Mouse (Mus musculus) adrenal gland, adult 2 months (tissue): ENCODE results near the gene Cyth3. TPM values are rescaled to one million over a fixed set of nuclear protein-coding genes. Genes with fewer than 3 reads are reported as not detected.

Experiments
- DNase-seq: peaks from one replicate; pipeline ENCODE4 v3.0.0; 2021
- polyA plus RNA-seq: library from polyadenylated mRNA; depleted of rRNA; stranded (reverse); fragments of >200 nt; gene quantifications from 2 replicates; pipeline ENCODE4 v1.2.3, GENCODE M21; 2012
- total RNA-seq, 2 experiments: library from RNA; stranded (reverse); gene quantifications; 2 replicates each; pipeline ENCODE4 v1.2.3; 2021

The Cyth3 gene
- total and polyA plus RNA-seq, 3 experiments, result 78.7 to 164 (median 119) TPM

DNA sequence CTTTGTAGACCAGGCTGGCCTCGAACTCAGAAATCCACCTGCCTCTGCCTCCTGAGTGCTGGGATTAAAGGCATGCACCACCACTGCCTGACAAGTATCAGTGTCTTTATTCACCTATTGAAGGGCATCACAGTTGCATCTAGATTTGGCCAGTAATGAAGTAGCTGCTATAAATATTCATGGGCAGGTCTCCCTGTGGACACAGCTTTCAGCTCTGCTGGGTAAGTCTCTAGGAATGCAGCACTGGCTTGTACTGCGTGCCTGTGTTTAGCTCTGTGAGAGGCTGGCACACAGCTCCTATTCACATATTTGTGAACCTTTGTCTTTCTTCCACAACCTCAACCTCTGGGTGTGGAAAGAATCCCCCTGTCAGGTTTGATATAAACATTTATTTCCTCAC lies 46.6 kb downstream of the Cyth3 start:
- DNase-seq, result peak; percentile 48

DNA sequence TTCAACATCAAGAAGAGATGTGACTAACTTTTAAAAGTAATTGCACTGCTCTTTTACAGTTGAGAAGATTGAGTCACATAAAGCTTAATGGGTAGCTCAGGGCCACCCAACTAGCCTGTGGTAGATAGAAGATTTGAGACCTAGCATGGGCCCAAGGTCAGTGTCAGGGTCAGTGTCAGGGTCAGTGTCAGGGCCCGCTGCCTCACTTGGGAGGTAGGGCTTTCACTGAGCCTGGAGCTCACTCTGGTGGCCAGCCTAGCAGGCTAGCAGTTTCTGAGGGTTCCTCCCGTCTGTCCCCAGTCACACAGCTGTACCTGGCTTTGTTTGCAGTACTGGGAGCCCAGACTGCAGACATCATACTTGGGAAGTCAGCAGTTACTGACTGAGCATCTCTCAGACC lies 47.1 kb downstream of the Cyth3 start:
- peak; percentile 84 for DNase-seq

DNA sequence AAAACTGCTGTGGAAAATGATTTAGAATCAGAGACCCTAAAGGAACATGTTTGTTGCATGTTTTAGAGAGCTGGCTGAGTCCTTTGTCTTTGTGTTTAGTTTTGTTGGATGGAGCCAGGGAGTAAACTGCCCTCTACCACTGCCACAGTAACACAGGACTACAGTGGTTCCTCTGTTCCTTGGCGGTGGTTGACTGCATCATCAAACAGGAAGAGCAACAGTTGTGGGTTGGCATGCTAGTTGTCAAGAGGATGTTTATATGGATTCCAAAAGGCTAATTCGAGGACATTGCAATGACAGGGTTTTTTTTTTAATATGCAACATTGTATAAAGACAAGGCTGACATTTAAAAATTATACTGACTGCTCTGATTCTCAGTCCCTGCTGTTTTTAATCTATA lies 47.6 kb downstream of the Cyth3 start:
- DNase-seq, result no peak

DNA sequence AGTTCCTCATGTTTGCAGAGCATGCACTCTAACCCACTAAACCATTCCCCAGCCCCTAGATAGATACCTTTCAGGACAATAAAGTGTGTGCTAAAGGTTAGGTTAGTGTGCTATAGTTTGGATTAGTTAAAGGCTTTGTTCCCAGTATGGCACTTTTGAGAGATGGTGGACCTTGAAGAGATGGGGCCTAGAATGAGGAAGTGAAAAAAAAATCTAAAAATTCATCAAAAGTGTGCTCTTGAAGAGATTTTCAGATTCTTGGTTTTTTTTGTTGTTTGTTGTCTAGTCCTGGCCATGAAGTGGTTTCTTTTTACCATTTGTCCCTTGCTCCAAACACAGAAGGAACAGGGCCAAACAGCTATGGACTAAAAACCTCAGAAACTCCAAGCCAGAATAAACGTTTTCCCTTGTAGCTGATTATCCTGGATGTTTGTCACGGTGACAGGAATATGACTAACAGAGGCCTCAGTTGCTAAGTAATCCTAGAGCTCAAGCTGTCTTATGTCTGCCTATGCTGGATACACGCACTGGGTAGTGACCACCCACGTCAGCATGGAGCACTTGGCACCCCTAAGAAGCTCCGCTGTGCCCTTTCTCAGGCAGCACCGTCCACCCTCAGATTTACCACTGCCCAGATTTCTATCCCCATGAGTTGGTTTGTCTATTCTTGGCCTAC lies 48.6 kb downstream of the Cyth3 start:
- peak; percentile 35 for DNase-seq

DNA sequence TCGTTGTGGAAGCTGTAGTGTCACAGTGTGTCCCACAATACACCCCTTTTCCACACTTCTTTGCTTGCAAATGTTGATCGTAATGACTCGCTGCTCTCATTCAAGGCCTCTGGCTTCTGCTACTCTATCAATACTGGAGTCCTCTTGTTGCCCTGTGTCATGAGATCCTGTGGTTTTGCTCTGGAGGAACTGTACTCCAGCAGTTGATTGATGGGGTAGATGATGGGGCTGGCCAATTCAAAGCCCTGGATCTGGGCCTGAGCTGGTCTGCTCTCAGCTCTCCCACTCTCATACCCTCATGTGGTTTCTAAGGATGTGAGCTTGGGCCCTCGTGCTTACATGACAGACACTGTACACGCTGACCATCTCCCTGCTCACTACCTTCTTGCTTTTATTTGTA lies 52.3 kb downstream of the Cyth3 start:
- DNase-seq, result peak; percentile 68

DNA sequence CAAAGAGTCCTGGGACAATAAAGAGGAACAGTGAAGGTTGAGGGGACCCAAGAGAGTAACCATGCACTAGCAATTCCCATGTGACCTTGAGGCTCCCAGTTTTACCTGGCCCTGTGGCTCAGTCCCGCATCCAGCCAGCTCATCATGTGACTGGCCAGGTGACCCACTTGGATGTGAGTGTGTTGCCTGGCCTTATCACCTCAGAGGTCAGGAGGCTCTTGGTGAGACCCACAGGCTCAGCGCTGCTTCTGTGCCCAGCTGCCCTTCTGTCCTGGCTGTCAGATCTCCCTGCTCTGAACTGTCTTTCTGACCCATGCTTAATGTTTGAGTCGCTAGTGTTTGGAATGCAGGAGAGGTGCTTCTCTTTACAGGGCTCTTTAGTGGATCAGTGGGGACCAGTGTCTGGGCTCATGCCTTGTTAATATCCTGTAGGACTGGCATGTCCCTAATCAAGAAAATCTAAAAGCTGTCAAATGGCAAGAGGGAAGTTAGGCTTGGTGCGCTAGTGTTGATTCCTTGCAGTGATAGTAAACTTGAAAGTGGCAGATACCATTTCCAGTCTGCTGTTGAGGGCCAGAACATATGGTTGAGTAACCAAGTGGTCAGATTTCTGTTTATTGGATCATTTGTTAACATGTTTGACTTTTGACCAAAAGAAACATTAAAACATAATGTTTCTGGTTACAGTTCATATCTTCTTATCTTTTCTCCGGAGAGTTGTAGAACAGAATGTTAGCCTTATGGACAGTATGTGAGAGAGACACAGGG lies 54.2 kb downstream of the Cyth3 start:
- DNase-seq, result no peak

DNA sequence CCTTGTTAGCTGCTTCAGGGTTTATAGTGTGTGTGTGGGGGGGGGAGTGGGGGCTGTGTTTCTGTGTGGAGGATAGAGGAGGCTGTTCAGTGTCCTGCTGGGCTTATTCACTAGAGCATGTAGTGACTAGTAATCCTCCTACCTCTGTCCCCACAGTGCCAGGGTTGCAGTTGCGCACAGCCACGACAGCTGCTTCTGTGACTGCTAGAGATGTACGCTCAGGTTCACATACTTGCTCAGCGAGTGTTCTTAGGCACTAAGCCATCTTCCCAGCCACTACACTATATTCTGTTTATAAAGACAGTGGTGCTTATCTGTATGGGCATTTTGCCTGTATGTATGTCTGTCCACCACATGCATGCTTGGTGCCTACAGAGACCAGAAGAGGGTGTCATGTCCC lies 55.1 kb downstream of the Cyth3 start:
- DNase-seq, result no peak

DNA sequence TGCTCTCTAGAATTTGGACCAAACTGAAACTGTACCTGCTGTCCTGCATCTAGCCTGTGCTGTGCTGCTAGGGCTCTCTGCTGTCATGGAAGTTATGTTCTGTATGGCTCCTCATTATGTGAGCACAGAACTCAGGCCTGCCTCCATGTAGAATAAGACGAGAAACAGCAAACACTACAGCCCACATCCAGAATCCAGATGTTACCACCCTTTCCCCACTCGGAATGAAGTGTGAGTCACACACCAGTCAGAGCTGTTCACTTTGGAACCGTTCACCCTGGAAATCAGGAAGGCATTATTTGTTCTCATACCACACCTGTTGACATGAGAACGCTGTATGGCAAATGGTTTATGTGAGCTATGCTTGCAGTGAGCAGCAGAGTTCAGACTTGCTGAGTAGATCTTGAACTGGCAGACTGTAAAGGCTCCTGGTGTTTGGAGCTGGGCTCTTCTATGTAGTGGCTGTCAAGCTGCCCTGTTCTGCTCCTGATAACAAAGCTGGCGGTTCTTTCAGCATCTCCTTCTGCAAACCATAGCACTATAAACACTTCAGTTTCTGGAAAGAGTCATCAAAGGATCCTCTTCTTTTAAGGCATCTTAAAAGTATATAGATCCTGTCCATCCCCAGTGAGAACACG lies 56.5 kb downstream of the Cyth3 start:
- peak; percentile 56 for DNase-seq

DNA sequence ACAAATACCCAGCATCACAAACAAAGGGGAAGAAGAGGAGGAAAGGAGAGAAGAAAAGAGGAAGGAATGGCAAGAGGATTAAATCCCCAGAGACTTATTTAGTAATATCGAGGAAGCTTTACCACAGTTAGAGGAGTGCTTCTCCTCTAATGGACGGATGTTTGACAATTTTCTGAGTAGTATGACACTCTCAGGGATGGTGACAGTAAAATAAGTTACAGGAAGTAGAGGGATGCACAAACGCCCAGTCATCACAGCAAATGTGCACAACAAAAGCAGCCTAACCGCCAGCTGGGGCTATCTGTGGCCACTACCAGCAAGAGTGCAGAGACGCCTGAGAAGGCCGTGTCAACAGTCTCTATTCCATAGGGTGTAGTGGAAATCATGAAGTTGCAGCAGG lies 57.4 kb downstream of the Cyth3 start:
- DNase-seq, result no peak

DNA sequence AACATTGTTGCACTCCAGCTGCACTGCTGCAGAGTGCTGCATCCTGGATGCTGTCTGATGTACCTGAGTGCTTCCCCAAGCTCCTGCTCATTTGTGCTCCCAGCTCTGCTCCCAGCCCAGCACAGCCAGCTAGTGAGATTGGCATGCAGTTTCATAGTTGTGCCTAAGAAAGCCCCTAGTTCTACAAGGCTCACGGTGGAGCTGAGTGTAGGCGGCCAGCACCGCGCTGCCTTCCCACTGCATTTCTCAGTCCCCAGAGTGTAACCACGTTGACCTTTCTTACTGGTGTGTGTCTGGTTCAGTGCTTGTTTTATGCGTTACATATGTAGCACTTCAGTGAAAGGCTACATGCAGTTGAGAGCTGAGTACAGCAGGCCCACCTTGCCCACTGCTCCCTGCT lies 61.4 kb downstream of the Cyth3 start:
- no peak for DNase-seq

DNA sequence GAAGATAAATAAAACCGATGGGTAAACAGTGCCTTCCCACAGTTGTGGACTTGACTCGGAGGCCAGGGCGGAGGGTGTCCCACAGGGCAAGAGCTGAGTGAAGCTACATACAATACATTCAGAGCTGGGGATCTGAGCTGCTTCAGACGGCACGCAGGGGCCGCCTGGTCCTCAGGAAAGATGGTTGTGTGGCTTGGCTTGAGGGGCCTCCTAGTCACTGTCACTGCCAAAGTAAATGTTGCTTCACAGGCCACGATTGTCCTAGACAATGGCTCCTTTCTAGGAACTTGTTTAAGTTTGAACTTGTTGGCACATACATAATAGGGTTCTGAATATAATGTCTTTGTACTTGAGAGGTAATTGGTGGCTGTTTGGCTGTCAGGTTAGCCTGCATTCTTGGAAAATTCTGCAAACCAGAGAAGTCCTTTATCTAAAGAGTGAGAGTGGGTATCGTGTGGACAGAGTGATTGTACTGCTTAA lies 62.7 kb downstream of the Cyth3 start:
- DNase-seq, result no peak

DNA sequence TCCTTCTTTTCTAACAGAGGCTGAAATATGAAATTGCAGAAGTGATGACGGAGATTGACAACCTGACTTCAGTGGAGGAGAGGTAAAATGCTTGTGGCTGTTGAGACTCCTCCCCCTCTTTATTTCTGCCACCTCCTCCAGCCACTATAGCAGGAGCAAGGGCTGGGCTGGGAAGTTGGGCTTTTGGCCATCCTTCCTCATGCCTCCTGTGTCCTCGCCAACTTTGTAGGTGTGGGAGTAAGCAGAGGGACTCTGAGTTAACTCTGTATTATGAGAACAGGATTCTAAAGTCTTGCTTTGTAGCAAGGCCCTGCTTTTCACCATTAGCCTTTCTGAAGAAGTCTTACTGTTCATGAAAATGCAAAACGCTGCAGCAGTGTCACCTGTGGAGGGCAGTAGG lies 64.2 kb downstream of the Cyth3 start:
- DNase-seq, result no peak

DNA sequence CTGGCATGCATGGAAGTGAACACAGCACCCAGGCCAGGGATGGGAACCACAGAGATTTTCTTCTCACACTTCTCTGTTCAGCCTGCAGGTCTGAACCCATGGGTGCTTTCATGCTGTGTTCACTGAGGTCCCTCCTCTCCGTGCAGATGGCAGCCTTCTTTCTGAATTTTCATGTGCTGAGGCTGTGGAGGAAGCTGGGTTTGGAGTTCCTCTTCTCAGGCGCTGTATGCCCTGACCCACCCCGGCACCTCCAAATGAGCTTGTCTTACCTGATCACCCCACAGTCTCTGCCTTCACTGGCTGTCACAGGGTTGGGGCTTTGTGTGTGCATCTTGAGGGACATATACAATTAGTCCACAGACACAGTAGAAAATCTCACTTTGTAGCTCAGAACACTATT lies 65.3 kb downstream of the Cyth3 start:
- DNase-seq, result no peak

DNA sequence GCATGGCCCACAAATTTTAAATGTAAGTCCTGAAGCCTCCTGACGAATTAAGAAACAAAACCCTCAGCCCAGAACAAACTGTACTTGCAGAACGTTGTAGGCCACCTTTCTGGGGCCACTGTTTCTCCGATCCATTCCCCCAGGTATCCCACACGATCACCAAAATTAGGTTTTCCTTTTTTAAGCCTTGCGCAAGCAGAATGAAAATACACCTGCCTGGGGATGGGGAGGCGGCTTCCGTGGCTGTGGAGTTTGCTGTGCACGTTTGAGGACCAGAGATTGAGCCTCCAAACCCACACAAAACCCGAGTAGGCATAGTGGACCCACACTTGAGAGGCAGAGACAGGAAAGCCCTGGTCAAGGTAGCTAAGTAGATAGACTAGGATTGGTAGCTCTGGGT lies 68.1 kb downstream of the Cyth3 start:
- no peak for DNase-seq

DNA sequence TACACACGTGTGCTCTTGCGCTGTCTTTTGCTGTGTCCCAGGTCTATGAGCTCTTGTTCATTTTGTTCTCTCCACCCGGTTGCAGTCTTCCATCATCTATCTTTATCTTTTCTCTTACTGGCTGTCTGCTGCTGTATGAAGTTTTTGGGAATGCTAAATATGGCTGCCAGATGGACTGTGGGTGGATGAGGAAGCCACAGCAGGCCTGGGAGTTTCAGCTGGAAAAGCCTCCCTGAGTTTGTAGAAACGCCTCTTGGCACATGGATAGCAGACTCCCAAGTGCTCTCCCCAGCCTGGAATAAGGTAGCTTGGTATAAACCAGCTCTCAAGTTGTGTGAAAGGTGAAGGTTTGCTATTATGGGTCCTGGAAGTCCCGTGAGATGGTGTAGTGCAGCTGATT lies 68.7 kb downstream of the Cyth3 start:
- DNase-seq, result no peak

DNA sequence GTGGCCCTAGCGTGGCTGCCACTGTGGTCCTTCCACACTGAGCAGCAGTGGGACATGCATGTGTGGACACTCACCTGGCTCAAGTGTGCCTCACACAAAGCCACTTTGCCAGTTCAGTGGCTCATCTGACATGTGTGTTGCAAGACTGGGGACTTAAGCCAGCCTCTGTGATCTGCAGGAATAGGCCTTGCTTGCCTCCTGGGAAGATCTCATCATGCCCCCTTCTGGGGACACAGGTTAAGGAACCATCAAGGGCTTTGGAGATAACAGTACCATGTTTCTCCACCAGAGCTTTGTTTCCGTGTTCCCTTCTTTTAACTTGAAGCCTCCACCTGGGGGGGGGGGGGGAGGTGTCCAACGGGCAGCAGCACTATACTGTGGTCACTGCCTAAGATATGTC lies 74.1 kb downstream of the Cyth3 start:
- DNase-seq, result no peak

DNA sequence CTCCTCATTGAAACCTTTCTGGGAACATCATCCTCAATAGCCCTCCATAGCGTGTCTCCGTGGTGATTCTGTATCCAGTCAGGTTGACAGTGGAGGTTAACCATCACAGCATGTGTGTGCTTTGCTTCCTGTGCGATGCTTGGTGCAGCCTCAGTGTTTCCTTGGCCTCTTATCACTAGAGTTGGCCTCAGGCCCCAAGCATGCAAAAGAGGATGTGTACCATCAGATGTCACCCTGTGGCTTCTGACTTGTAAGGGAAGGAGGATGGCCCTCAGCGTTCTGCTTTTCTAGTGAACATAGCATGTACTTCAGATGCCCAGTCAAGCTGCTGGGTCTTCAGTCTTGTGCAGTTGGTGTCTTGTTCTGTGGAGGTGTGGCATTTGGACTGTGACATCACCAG lies 76.2 kb downstream of the Cyth3 start:
- no peak for DNase-seq

DNA sequence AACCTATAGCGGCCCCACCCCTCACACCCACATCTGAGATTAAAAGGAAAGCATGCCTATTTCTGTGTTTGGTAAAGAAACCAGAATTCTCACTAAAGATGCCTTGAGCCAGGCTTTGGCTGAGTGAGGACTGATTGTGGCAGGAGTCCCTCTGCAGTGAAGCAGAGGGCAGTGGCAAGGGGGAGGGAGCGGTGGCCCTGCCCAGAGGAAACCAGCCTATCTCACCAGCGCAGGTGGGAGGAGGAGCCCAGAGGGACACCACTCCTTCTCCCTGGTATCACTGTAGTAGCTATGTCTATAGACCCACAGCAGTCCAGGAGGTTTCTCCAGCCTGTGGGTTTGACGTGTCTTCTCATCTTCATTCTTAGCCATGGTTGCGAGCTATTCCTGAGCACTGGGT lies 78.0 kb downstream of the Cyth3 start:
- DNase-seq, result no peak

DNA sequence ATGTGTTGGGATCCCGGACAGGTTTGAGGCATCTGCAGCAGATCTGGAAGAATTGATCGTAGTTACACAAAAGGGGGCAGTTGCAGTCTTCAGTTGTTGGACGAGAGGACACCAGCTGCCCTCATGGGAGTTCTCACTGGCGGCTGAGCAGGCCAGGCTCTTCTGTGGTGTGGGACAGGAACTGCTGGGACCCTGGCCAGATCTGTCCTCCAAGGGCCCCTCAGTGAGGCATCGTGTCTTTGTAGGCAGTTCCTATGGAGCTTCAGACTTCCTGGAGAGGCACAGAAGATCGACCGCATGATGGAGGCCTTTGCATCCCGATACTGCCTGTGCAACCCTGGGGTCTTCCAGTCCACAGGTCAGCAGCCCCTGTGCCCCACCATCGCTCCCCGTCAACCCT lies 78.8 kb downstream of the Cyth3 start:
- DNase-seq, result no peak

DNA sequence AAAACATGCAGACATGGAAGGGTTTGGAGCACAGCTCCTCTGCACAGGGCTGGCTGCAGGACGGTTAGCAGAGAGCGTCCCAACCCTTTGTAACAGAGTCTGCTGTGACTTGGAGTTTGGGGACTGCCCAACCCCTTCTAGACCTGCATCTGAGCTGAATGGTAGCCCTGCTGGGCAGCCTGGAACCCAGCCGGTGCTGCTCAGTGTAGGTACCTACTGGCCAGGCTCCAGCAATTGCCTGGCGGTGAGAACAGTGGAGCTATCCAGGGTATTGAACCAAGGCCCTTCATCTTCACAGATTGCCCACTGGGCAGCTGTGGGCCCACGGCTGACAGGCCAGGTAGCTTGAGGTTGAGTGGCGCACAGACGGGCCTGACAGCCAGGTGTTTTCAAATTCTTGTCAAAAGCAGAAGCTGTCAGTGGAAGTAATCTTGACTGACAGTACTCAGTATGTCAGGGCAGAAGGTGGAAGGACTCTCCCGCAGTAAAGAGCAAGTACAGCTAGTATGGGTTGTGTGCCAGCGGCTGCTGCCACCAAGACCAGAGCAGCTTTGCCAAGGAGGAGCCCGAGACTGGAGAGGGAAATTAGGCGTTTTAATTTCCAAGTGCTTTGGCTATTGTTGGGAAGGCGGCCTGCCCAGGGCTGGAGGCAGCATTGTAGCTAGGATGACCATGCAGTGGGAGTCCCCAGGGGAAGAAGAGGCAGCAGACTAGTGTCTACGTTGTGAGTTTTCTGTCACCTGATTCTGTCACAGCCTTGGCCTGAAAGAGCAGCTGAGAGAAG lies 82.8 kb downstream of the Cyth3 start:
- DNase-seq, result no peak

DNA sequence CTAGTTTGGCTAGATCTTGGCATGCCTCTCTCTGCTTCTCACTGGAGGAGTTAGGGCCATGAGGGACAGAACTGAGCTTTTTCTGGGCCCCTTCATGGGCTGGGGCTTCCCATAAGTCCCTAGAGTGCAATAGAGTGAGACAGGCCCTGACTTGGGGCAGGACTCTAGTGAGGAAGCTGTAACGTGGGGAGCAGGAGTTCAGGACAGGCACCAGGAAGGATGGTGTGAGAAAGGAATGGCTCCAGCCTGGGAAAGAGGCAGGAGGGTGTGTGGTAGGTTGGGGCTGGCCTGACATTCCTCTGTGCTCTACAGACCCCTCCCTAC lies 83.4 kb downstream of the Cyth3 start:
- DNase-seq, result no peak

DNA sequence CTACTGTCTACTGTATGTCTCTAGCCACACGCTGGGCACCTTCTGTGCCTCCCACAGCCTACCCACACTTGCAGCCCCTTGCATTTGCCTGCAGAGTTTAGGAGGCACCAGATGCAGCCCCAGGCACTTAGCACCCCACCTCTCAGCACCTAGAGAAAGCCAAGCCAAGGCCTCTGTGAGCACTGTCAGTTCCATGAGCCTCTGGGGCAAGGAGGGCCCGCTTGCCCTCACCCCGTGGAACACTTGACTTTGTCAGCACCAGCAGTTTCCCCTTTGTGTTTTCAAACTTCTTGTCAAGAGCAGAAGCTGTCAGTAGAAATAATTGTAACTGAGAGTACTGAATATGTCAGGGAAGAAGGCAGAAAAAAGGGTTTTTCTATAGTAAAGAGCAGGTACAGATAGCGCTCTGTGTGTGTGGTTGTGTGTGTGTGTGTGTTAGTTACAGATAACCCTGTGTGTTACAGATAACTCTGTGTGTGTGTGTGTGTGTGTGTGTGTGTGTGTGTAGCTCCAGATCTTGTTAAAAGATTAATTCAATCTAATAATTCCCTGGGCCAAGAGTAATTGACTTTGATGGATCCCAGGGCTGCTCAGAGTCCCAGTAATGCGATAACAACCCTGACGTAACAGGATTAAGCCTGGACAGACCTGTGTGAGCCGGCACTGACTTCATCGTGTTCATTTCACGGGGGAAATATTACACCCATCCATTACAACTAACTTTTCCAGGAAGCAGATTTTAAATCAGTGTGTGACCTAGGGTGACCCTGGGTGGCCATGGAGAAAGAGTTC lies 84.0 kb downstream of the Cyth3 start:
- DNase-seq, result peak; percentile 41
